Mouse (Mus musculus) cerebellum, adult 9-10 months (tissue): Measurements from ENCODE around the gene Sh2d1b1.
"Not testable (repeated sequence)": the region's sequence is repeated elsewhere in the genome, so short reads cannot be mapped to it uniquely, and the experiment has no call there.

Experiments used
- DNase-seq: peaks from one replicate; pipeline ENCODE4 v3.0.0; 2022

The Sh2d1b1 gene

DNA sequence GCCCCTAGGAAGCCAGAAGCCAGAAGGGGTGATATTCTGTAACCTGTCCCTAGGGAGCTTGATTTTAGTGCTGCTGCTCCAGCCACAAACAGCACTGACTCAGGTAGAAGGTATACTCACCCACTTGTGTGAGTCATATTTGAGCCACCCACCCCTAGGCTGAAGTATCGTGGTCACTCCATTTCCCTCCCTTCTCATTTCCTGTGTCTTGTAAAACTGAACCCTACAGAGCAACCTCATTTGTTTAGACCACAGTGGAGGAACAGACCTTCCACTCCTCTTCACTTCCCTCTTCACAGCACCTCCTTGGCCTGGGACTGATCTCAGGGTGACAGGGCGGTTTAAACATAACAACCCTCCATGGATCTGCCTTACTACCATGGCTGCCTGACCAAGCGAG, at the start of gene Sh2d1b1:
Gene Sh2d1b1 (plus strand): TSS at position 305 of the 400 bp plus-strand sequence.
- no peak for DNase-seq

DNA sequence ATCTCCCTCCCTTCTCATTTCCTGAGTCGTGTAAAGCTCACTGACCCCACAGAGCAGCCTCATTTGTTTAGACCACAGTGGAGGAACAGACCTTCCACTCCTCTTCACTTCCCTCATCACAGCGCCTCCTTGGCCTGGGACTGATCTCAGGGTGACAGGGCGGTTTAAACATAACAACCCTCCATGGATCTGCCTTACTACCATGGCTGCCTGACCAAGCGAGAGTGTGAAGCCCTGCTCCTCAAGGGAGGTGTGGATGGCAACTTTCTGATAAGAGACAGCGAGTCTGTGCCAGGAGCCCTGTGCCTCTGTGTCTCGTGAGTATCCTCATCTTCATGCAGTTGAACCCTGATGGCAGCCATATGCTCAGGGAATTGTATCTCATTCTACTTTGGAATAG, 44.4 kb upstream of the Sh2d1b1 start, which contains the start of gene Sh2d1b2:
Gene Sh2d1b2 (plus strand): TSS at position 62 of the 400 bp plus-strand sequence.
- not testable (repeated sequence) for DNase-seq

DNA sequence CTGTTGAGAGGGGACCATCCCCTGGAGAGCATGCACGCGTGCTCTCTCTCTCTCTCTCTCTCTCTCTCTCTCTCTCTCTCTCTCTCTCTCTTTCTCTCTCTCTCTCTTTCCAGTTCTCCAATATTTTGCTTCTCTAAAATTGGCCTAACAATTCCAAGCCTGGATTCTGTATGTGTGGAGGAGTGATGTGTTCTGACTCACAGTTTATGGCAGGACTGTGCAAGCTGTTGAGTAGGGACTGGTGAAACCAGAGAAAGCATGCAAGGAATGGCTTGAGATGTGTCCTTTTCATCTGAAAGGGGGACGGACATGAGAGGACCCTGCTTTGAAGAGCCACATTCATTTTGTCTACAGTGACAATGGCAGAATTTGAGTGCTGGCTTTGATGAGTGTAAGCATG, 32.1 kb upstream of the Sh2d1b1 start:
- DNase-seq: no peak

DNA sequence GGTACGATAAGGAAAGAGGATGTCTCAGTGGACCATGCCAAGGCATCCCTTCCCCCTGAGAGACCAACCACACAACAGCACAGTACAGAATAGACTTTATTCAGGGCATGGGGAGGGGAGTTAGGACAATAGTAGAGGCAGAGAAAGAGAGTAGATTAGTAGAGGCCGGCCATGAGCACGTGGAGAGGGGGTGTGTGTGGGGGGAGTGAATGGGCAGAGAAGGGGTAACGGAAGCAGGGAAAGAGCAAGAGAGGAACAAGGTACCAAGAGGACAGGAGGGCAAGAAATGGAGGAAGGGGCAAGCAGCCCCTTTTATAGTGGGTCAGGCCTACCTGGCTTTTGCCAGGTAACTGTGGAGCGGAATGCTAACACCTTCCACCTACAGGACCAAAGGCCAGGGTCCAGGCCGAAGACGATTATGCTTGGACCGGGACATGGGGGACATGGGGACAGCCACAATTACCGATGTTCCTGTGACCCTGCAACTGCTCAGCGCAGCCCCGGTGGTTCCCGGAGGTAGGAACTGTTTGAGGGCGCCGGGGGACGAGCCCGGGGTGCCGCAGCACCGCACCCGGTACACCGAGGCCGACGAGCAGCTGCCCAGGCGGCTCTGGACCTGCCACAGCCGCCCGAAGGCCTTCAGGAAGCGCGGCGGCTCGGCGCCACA, 22.1 kb upstream of the Sh2d1b1 start:
- no peak for DNase-seq

DNA sequence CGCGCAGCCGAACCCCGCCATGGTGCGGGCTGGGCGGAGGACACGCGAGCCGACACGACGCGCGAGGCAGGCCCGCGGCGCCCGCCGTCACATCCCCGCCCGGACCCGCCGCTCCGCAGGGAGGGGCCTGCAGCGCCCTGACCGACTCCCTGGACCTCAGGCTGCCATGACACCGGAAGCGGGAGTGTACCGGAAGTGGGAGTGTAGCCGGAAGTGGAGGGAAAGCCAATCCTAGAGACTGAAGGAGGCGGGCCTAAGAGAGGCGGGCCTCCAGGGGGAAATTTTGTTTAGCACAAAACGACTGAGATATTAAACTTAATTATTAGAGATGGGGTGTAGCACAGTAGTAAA, 21.6 kb upstream of the Sh2d1b1 start:
- peak; percentile 90 for DNase-seq

DNA sequence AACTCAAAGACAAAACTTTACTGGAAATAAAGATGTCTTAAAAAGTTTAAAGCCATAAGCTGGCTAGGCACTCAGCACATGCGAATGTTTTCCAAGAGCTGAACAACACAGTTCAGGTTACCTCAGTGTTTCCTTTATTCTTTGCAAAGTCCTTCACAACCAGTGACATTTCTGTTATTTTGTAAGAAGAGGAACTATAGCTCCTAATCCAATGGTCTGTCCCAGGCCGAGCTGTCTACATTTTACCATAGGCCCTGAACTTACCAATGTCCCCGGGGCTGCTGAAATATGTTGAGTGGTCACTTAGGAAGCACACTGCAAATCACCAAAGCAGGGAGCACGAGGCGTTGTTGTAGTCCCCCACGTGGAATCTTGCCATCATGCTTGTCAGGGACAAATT, 6.8 kb upstream of the Sh2d1b1 start:
- no peak for DNase-seq

DNA sequence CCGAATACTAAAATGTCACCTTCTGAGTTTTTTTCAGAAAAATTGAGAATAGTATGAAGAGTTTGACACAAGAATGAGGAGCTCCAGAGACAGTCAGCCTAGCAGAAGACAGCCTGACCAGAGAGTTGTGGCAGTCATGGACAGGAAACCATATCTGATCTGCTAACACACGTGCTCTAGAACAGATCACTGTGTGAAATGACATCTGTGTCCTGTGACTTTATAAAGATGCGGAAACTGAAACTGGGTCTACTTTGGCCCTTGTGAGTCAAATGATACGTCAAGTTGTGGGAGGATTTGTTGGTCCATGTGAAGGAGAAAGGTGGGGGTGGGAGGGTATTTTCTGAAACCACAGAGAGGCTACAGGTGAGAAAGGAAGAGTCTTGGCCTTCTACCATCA, 6.4 kb upstream of the Sh2d1b1 start:
- no peak for DNase-seq

DNA sequence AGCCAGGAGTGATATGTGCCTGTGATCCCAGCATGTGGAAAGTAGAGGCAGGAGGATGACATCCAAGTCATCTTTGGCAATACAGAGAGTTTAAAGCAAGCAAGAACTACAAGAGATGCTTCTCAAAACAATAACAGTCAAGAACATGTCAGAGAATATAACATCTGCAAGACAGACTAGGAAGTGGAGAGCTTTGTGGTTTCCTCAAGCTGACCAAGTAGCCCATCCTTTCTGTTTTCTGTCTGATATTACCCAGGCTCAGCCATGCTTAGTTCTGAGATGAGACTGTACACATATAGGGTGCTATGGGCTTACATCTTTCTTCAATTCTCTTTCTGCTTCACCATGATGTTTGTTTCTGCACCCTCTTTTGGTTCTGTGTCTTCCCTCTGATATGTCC, 3.9 kb upstream of the Sh2d1b1 start:
- DNase-seq: no peak

DNA sequence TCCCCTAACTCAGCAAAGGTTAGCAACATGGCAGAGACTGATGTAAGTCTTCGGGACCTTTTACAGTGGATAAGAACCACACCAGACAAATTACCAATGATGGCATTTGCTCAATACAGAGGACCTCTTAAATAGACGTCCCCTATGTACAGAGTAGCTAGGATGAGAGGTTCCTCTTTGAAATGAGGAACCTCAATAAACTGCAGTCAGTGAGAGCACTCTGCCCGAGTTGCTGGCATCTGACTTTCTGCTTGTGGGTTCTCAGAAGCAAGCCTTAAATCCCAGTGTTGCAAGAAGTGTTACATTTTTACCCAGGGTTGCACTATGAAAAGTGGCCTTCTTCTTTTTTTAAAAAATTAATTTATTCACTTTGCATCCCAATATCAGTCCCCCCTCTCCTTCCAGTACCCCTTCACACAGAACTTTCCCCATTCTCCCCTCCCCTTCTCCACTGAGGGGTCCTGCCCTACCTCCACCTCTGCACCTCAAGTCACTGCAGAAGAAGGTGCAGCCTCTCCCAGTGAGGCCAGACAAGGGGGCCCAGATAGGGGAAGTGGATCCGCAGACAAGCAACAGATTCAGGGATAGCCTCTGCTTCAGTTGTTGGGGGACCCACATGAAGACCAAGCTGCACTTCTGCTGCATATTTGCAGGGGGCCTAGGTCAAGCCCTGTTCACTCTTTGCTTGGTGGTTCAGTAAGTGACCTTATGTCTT, 5.5 kb downstream of the Sh2d1b1 start:
- no peak for DNase-seq

DNA sequence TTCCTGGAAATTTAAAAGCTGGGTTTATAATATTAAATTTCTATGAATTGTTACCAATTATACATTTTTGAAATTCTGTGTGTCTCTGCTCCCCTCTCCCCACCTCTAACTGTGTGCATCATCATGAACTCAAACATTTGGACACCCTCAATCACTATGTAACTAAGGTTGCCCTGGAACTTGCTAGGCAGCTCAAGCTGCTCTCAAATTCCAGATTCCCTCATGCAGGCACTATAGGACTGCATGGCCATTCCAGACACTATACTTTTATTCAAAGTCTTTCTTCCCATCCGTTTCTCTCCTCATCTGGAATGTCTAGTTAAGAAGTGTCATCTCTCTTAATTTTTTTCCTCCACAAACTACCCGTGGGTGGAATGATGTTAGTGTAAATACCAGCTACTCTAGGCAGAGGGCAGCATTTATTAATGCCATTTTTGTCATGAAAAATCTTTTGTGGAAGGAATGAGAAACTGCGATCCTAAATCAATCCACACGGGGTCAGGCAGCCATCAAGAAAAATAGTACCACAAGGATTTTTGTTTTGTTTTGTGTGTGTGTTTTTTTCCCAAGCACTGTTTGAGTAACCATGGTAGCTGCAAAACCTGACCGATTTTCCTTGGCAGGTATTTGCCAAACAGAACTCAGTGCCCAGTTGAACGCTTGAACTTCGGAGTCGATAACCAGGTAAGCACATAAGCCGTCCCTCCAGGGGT, 15.3 kb downstream of the Sh2d1b1 start:
- peak; percentile 78 for DNase-seq

DNA sequence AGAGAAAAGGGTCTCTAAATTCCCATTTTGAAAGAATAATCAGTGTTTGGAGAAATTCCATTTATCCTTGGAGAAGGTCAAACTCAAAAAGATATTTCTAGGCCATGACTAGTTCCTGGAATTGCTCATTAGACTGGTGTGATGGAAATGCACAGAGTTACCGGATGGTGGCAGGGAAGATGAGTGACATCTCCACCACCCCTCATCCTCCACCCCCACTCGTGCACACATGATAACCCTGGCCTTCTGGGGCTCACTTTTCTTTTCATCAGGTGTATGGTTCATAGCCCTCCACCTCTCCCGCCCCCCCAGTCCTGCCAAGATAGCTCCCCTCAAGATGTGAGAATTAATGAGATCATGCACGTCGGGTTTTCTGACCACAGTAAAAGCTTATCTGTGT, 16.1 kb downstream of the Sh2d1b1 start:
- DNase-seq: no peak

DNA sequence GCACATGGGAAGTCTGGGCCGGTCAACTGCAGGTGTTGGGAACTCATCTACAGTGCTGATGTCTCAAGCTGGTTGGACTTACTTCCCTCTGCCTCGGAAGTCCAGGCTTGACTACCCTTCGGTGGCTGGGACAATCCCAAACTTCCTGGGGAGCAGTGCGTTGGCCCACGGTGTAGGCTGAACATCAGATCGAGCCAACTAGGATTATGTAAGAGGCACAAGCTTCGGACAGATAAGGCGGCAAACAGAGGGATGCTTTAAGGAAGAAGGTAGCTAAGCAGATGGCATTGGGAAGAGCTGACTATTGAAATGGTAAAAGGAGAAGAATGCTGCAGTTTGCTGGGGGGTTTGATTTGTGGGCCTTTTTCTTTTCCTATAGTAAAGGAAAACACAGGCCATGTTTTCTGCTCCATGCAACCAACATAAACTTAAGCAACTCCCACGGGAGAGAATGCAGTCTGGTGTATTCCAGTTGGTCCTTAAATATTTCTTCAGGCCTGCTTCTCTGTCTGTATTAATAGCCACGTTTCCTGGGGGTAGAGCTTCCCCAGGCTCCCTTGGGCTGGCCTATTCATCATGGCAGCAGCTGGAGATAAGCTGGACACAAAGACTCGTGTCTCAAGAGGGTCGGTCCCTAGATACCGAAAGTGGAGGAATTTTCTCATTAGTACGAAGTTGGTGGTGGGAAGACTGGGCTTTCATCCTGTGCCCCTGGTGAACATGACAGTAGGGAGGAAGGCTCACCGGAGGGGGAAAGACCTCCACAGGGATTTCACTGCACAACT, 17.9 kb downstream of the Sh2d1b1 start:
- DNase-seq: no peak

DNA sequence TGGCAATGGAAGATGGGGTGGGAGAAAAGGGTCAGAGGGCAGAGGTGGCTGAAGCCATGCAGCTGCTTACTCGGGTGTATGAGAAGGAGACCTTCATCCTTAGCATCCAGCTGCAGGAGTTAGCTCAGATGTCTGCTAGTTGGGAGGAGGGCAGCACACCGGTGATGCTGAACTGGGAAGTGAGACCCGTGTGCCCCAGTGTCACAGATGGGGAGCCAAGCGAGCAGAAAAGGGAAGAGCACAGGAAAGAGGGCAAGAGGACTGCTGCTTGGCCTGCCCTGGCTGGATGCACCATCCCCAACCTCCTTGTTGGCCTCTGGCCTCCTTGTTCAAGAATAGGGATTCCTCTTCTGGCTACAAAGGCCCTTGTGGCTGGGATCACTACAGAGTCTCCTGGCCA, 22.4 kb downstream of the Sh2d1b1 start:
- no peak for DNase-seq

DNA sequence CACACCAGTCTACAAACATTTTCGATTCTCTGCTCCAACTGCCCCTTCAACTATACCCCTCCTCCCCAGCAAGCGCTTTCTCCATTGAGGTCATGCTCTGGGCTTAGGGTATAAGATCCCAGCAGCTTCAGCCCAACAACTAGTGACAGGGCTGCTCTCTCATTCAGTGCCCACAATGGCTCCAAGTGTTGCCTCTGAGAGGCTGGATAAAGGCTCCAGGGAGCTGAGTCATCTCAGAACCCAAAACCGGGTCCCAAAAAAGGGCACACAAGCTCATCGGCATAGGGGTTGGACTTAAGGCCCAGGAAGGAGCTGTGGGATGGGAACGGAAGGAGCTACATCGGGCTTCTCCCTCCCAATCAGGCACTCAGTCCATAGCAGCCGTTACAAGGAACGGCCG, 24.6 kb downstream of the Sh2d1b1 start:
- no peak for DNase-seq

DNA sequence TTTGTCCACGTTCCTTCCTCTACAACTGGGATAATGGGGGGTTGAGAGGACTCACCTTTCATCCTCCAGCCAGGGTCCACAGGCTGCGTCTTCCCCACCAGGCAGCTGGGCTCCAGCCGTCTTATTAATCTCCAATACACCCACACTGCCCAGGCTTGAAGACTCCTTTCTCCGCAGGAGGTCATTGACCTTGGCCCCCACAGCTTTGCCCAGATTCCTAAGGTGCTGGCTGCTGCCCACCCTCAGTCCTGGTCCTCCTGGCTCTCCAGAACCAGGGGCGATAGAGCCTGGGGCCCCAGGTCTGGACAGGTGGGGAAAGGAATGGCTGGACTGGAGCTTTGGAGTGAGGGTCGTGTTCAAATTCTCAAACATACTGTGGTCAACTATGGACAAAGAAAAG, 25.3 kb downstream of the Sh2d1b1 start:
- no peak for DNase-seq

DNA sequence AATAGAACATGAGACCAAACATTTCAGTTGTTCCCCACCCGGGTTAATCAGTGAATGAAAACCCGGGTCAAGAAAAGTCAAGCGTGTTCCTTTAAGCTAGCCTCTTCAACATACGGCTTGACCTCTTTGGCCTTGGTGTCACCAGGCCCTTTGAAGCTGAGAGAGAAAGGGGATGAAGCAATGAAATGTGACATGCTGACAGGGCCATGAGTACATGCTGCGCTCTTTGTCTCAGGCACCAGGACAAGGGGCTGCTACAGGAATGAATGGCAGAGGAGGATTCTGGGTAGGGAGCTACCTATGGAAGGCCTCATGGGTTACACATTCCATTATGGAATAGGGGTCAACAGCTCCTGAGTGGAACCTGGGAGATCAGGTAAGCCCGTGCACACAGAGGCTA, 26.0 kb downstream of the Sh2d1b1 start:
- no peak for DNase-seq

DNA sequence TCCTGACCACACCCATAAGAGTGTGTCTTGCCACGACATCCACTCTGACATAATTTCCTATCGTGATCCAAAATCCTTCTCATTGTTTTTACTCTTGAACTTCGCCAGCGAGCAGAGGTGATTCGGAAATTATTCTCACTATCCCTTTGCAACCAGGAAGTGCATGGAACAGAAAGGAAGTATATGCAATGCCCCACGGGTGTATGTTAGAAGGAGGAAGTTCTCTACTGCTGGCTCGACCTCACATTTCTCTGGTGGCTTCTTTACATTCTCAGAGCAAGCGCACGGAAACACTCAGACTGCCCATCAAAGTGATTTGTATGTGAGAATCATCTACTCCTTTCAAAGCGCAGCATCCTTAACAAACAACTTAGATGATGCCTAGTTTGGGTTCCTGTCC, 27.9 kb downstream of the Sh2d1b1 start:
- no peak for DNase-seq

DNA sequence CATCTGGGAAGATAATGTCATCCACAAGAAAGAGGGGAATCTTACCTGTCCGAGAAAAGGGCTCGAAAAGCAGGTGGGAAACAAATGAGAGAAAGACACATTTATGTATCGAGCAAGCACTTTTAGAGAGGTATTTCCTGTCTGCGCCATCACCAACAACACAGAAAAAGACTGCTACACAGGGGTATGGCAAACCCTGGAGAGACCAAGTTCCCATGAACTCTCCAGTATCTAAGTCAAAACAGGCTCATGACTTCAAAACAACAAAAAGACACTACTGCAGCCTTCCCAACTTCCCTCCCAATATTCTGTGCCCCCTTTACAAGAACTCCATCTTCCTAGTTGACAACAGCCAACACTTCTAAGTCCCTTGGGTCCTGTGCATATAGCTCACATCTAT, 29.1 kb downstream of the Sh2d1b1 start, which contains the start of gene Gm7694:
Gene Gm7694 (minus strand): TSS at position 101 of the 400 bp plus-strand sequence.
- DNase-seq: no peak

DNA sequence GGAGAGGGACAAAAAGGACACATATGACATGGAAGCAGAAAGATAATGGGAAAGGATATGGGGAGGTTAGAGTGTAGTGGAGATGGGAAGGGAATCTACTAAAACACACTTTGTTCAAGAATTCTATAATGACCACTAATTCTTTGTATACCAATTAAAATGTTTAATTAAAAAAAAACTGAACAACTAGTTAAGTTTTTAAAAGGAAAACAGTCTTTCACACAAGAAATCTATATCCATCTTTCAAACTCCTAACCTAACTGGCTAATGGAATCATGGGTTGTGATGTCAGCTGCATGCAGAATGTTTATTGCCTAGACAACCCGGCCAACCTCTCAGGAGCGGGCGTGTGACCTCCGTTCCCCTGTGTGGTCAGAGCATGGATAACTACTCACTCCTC, 31.4 kb downstream of the Sh2d1b1 start, which contains the start of gene Spata46:
Gene Spata46 (plus strand): TSS at position 301 of the 400 bp plus-strand sequence.
- DNase-seq: no peak

DNA sequence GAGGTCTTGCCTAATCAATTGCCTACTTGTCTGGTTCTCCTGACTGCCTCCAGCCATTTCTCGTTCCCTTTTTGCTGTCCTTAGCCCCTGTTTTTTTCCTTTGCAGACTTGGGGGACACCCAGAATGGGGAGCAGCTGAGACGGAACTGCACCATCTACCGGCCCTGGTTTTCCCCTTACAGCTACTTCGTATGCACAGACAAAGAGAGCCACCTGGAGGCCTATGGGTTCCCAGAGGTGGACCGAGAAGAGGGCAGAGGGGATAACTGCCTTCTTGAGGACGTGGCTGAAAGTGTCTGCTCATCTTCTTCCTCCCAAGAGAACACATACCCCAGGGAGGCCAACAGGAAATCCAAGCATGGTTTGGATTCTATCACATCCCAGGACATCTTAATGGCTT, 34.3 kb downstream of the Sh2d1b1 start:
- no peak for DNase-seq

DNA sequence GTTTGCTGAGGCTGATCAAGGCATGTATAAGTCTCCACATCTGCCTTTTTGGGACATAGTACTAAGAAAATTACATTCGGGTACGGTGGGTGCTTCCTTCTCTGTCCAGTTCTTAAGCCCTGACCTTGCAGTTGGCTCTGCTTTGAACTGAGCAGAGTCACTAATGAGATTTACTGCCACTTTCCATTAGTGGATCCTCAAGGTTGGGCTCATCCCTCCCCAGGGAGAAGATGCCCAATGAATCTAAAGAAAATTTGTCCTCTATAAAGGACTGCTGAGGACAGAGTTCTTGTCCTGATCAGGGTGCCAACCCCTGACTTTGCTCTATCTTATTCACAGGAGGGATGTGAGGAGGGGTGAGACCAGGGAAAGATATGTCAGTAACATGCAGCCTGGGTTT, 44.9 kb downstream of the Sh2d1b1 start:
- no peak for DNase-seq

DNA sequence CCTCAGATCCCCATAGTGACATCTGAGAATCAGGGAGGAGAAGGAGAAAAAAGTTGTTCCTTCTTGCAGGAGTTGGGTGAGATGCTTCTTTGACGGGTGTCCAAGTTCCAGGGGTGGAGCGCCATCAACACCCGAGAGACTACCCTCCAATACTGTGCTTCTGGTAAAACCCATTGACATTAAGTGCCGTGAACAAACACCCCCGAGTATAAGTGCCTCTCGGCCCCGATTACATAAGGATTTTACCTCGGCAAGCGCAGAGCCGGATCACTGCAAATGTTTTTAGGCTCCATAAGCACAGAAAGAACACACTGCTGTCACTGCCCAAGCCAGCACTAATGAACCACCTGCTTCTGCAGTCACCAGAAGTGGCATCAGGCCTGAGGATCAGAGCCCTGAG, 45.9 kb downstream of the Sh2d1b1 start:
- DNase-seq: no peak

DNA sequence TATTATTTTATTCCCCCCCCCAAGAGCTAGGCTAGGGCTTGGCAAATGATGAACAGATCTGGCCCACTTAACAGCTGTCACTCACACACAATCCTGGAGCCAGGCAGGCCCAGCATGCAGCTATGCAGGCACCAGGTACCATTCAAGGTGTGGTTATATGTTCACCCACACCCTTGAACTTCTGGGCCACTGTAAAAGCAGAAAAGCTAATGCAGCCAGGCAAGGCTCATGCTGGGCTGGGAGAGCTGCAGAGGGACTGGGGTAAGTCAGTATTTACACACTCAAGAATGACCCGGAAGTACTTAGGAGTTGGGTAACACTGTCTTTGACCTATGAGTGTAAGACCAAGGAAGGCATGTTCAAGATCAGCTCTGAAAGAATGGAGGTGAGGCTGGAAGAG, 47.2 kb downstream of the Sh2d1b1 start:
- no peak for DNase-seq
